Mouse (Mus musculus) hindbrain, embryonic 15.5 days (tissue): ENCODE measurements around the gene Mms22l. TPM values are rescaled to one million over a fixed set of nuclear protein-coding genes. Genes with fewer than 3 reads are reported as not detected.
"Not testable (repeated sequence)": the region's sequence is repeated elsewhere in the genome, so short reads cannot be mapped to it uniquely, and the experiment has no call there.

Source experiments
- ATAC-seq: fragments of 200-750 bp; cut with Nextera tagmentation; 2 replicates; pipeline ENCODE4 v1.8.0; 2017; ENCODE audit warnings: low read depth, moderate number of reproducible peaks, moderate TSS enrichment; ENCODE audit not compliant: low FRiP score
- H3K27ac ChIP-seq: fragments of 300-500 bp; sonication (generic); replicated peaks from 2 replicates; pipeline ENCODE4 v1.5.1; 2015; ENCODE audit warnings: mild to moderate bottlenecking, inconsistent platforms
- H3K27me3 ChIP-seq: fragments of 300-500 bp; sonication (generic); 2 replicates; pipeline ENCODE4 v1.6.1; 2015; ENCODE audit warnings: control low read depth, inconsistent platforms
- H3K36me3 ChIP-seq: fragments of 300-500 bp; sonication (generic); 2 replicates; pipeline ENCODE4 v1.6.1; 2015; ENCODE audit warnings: control low read depth, inconsistent platforms
- H3K4me1 ChIP-seq: fragments of 300-500 bp; sonication (generic); replicated peaks from 2 replicates; pipeline ENCODE4 v1.6.1; 2015; ENCODE audit warnings: control low read depth, inconsistent platforms
- H3K4me2 ChIP-seq: fragments of 300-500 bp; sonication (generic); 2 replicates; pipeline ENCODE4 v1.6.1; 2015; ENCODE audit warnings: moderate library complexity, mild to moderate bottlenecking, inconsistent platforms
- H3K4me3 ChIP-seq: fragments of 300-500 bp; sonication (generic); 2 replicates; pipeline ENCODE4 v1.5.1; 2015; ENCODE audit warnings: mild to moderate bottlenecking, inconsistent platforms
- H3K9ac ChIP-seq: fragments of 300-500 bp; sonication (generic); 2 replicates; pipeline ENCODE4 v1.6.1; 2015; ENCODE audit warnings: inconsistent platforms
- H3K9me3 ChIP-seq: fragments of 300-500 bp; sonication (generic); 2 replicates; pipeline ENCODE4 v1.6.1; 2016; ENCODE audit warnings: control low read depth, inconsistent platforms
- WGBS: fragments of 180-500 bp; shearing (Covaris S2); methylation state at CpG from one replicate; pipeline ENCODE4 v1.1.7; 2015; 5-methylcytosine and 5-hydroxymethylcytosine counted together
- polyA plus RNA-seq: library from polyadenylated mRNA; unstranded; fragments of >200 nt; fragmentation: Nextera tagmentation; extraction: Ambion mirVana; gene quantifications from 2 replicates; pipeline ENCODE4 v1.2.1, GENCODE M21; 2015

Mms22l gene
- 6.8 and 10.1 TPM in 2 replicates for polyA plus RNA-seq

DNA sequence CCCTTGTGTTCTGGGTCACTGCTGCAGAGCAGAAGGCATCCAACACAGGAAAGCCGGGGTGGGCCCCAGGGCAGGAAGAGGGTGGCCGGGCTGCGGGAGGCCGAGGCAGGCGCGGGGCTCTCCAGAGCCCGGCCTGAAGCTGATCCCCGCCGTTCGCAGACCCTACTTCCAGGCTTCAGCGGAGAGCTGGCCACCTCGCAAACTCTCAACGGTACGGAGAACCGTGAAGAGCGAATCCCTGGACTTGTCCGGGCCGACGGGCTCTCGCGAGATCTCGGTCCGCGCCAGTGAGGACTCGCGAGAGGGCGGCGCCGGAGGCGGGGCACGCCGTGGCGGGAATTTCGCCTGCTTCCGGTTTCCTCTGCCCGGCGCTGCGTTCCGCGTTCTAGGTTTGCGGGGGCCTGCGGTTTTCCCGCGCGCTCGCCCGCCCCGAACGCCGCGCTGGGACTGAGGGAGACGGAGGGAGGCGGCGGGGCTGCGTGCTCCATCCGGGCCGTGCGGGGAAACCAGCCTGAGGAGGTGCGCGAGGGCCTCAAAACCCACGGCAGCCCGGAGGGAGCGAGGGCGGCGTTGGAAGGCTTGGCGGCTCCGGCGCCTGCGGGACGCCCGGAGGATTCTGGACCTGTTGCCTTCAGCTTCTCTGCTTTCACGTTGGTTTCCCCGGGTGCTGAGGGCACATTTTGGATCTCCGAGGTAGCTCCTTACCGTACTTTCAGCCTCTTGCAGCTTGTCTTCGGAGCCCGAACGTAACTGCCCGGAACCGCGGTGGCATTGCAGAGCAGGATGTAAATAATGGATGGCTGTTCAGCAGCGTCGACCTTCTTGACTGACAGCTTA lies at the start of gene Mms22l:
Mms22l (plus strand) TSS at position 336 of the 837 bp plus-strand sequence.
- H3K9me3 ChIP-seq, result no peaks in the 10 kb centered on the region
- H3K4me3 ChIP-seq, result peak within 1 kb of the TSS; percentile 98
- no peaks in the 10 kb centered on the region for H3K36me3 ChIP-seq
- peak within 1 kb of the TSS; percentile 99 for H3K9ac ChIP-seq
- ATAC-seq, result peak; percentile 100
- H3K4me2 ChIP-seq, result peak within 1 kb of the TSS; percentile 76
- peak within 1 kb of the TSS; percentile 96 for H3K27ac ChIP-seq
- peaks cover 5% of the 10 kb centered on the region; the same call in 1 of the 2 replicates for H3K4me1 ChIP-seq
- no peaks in the 10 kb centered on the region for H3K27me3 ChIP-seq
- under 1% methylated on average over 83 of the region's 83 CpGs for WGBS

DNA sequence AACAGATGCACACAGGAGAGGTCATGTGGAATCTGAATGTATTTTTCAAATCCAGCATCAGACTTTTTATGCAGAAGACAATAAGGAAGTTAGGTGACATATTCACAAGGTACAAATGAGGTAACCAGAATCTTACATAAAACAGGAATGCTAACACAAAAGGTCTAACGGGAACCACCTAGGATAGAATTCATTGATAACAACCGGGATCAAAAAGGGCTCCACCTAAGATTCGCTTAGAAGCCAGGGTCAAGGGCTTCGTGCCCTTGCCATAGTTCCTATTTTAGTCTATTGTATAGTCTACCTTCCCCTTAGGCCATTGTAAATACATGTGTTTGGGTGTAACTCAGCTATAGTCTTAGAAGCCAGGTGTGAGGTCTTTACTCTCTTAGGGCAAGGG lies 12.2 kb upstream of the Mms22l start:
- not testable (repeated sequence) for H3K36me3 ChIP-seq, H3K4me1 ChIP-seq, H3K9ac ChIP-seq, H3K27me3 ChIP-seq, H3K4me2 ChIP-seq, H3K9me3 ChIP-seq, ATAC-seq, H3K4me3 ChIP-seq, H3K27ac ChIP-seq
- WGBS, result 94% methylated on average over 4 of the region's 4 CpGs

DNA sequence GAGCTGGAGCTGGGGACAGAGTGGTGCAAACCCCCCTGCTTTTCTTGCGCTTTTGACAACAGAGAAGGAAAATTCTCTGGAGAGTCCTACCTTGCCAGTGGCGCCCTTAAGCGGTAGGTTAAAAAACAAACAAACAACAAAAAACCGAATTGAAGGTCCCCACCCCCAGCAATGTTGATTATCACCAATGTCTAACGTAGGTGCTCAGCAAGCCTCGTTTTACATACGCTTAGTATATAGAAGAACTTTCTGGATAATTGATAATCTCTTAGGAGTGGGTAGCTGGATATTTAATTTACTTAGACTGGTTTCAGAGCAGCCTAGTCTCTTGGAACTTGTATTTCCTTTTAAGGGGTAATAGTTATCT lies 685 bp downstream of the Mms22l start:
- no peaks in the 10 kb centered on the region for H3K36me3 ChIP-seq

DNA sequence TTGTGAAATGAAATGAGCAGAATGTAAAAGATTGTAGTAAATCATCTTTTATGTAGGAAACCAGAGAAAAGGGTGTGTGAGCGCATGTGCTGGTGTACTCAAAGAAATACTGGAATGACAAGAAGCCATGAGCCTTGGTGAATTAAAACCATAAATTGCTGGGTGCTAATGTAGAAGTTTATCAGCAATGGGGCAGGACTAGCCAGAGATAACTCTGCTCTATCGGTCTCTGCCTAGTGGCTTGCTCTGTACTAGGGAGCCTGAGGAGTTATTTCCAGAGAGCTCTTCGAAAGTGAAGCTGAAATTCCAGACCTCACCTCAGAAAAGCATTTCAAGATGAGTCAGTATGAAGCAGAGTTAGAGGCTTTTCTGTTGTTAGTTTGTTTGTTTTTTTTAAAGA lies 12.9 kb downstream of the Mms22l start:
- 96% methylated on average over 3 of the region's 3 CpGs for WGBS

More for the DNA sequence above, 685 bp downstream of the Mms22l start:
- Histone ChIP-seq H3K9me3 (no peaks in the 10 kb centered on the region), H3K4me1 (peaks cover 5% of the 10 kb centered on the region; the same call in 1 of the 2 replicates), H3K9ac (peak overlapping the region; percentile 99), H3K27ac (no peak overlapping the region; the same call in 1 of the 2 replicates), H3K27me3 (no peaks in the 10 kb centered on the region), H3K4me3 (peak overlapping the region; percentile 98), H3K4me2 (peak overlapping the region; percentile 76)
- ATAC-seq, result no peak
- under 1% methylated on average over 7 of the region's 7 CpGs for WGBS

DNA sequence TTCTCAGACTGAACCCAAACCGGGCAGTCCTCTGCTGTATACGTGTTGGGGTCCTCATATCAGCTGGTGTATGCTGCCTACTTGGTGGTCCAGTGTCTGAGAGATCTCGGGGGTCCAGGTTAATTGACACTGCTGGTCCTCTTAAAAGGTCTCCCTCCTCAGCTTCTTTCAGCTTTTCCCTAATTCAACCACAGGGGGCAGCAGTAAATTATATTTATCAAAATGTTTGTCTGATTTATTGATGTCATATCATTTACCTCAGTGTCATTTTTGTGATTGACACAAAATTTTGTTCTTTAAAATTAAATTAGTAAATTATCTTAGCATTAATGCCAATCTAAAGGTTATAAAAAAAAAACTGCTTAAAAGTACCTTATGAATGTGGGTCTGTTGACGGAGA lies 40.7 kb downstream of the Mms22l start:
- no peak overlapping the region for H3K4me3 ChIP-seq
- no peak overlapping the region for H3K4me2 ChIP-seq
- H3K9ac ChIP-seq, result no peak overlapping the region
- H3K27ac ChIP-seq, result no peak overlapping the region
- no peaks in the 10 kb centered on the region for H3K27me3 ChIP-seq
- WGBS, result 84% methylated on average over 4 of the region's 4 CpGs
- ATAC-seq, result no peak
- no peaks in the 10 kb centered on the region for H3K9me3 ChIP-seq
- H3K36me3 ChIP-seq, result no peaks in the 10 kb centered on the region
- H3K4me1 ChIP-seq, result no peaks in the 10 kb centered on the region

More for the DNA sequence above, 12.9 kb downstream of the Mms22l start:
- Histone ChIP-seq H3K9ac (no peak overlapping the region), H3K4me2 (no peak overlapping the region), H3K27me3 (no peaks in the 10 kb centered on the region), H3K4me3 (no peak overlapping the region), H3K36me3 (no peaks in the 10 kb centered on the region), H3K4me1 (no peaks in the 10 kb centered on the region), H3K27ac (no peak overlapping the region), H3K9me3 (no peaks in the 10 kb centered on the region)
- ATAC-seq, result no peak

DNA sequence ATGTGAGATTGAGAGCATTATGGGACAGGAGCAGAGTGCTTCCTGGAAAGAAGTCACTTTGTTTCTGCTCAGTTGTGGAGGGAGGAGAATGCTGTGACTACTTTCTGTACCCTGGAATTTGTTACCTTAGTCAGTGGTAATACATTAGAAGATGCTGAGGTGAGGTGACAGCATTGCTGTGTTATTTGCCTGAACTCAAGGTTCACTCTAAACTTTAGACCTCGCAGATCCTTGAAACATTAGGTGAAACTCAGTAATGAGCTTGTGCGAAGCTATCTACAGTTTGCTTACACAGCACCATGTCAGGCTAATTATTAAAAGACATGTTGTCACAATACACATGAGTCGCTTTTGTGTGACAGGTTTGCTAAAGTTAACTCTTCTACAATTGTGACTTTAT lies 47.2 kb downstream of the Mms22l start:
- no peaks in the 10 kb centered on the region for H3K36me3 ChIP-seq
- no peak overlapping the region for H3K4me3 ChIP-seq
- H3K27me3 ChIP-seq, result no peaks in the 10 kb centered on the region
- H3K9me3 ChIP-seq, result no peaks in the 10 kb centered on the region
- H3K9ac ChIP-seq, result no peak overlapping the region
- no peak overlapping the region for H3K27ac ChIP-seq
- H3K4me1 ChIP-seq, result 0 out of 2 replicates have a peak, but pooled peaks cover 3% of the 10 kb centered on the region
- 90% methylated on average over 3 of the region's 3 CpGs for WGBS
- no peak for ATAC-seq
- no peak overlapping the region for H3K4me2 ChIP-seq

DNA sequence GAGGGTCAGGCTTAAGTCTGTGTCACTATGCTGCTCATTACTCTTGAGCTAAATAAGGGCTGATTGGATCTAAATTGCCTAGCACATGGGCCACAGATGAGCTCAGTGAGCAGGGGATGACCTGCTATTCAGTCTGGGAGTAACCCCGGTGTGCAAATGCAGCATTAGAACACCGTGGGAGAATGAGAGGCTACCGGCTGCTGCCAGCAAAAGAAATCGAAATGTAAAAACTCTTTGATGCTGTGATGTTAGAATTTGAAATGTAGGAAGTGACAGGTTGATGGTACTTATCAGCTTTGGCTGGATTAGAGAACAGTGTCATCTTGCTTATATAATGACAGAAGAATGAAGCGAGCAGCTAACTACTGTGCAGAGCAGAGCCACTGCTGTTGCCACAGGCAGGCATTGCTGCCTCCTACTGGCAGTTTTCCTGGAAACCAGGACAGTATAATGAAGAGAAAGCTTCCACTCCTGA lies 48.5 kb downstream of the Mms22l start:
- no peaks in the 10 kb centered on the region for H3K27me3 ChIP-seq
- 16% methylated on average over 5 of the region's 5 CpGs for WGBS
- H3K4me3 ChIP-seq, result no peak overlapping the region
- no peak overlapping the region for H3K9ac ChIP-seq
- H3K4me1 ChIP-seq, result 0 out of 2 replicates have a peak, but pooled peaks cover 3% of the 10 kb centered on the region
- peak; percentile 95 for ATAC-seq
- H3K36me3 ChIP-seq, result no peaks in the 10 kb centered on the region
- 0 out of 2 replicates have a peak overlapping the region, but pooled peaks have one; percentile 38 for H3K27ac ChIP-seq
- no peaks in the 10 kb centered on the region for H3K9me3 ChIP-seq
- H3K4me2 ChIP-seq, result peak overlapping the region; percentile 15

DNA sequence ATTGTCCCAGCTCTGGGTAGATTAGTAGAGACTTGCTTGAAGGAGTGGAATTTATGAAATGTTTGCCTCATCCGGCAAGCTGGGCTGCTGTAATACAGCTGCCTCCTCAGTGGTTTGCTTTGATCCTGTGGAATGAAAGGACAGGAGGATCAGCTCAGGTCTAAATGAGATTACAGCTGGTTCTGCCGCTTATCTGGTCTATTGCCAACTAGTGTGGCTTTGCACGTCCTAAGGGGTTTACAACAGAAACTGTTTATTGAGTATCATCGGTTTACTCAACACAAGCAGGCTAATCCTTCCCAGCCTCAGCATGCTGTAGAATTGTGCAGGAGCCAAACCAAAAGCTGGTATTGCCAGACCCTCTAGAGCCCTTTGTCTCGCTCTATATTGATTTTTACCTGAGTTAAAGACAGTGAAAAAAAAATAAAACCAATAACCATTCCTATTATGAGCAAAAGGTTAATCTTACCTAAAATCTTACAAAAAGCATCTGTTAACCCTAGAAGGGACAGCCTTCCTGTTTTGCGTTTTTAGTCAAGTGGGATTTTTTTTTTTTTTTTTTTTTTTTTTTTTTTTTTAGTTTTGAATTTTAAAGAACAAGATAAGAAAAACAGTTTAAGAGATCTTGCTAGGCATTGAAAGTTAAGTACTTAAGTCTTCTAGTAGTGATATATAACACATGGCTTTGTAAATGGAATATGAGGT lies 60.0 kb downstream of the Mms22l start:
- no peak for ATAC-seq
- 59% methylated on average over 6 of the region's 6 CpGs for WGBS
- Histone ChIP-seq H3K4me3 (no peak overlapping the region), H3K4me2 (no peak overlapping the region), H3K27me3 (no peaks in the 10 kb centered on the region), H3K4me1 (no peaks in the 10 kb centered on the region), H3K27ac (no peak overlapping the region), H3K36me3 (no peaks in the 10 kb centered on the region), H3K9me3 (no peaks in the 10 kb centered on the region), H3K9ac (no peak overlapping the region)

DNA sequence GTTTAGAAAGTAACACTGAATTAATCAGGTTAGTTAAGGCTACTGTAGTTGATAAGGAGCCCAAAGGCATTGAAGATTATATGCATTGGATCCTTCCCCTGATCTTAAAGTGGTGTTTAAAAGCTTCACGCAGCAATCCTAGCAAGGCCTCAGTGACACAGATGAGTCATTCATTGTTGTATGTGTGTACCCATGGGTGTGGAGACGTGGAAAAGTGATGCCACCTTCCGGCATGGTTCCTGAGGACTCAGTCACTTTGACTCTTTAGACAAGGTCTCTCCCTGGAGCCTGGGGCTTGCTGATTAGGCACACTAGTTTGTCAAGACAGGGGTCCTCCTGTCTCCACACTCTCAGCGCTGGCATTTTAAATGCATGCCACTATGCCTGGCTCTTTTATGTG lies 60.9 kb downstream of the Mms22l start:
- no peak for ATAC-seq
- no peak overlapping the region for H3K27ac ChIP-seq
- no peaks in the 10 kb centered on the region for H3K27me3 ChIP-seq
- H3K36me3 ChIP-seq, result no peaks in the 10 kb centered on the region
- no peak overlapping the region for H3K4me2 ChIP-seq
- no peak overlapping the region for H3K4me3 ChIP-seq
- WGBS, result 90% methylated on average over 4 of the region's 4 CpGs
- H3K9ac ChIP-seq, result no peak overlapping the region
- no peaks in the 10 kb centered on the region for H3K4me1 ChIP-seq
- no peaks in the 10 kb centered on the region for H3K9me3 ChIP-seq

DNA sequence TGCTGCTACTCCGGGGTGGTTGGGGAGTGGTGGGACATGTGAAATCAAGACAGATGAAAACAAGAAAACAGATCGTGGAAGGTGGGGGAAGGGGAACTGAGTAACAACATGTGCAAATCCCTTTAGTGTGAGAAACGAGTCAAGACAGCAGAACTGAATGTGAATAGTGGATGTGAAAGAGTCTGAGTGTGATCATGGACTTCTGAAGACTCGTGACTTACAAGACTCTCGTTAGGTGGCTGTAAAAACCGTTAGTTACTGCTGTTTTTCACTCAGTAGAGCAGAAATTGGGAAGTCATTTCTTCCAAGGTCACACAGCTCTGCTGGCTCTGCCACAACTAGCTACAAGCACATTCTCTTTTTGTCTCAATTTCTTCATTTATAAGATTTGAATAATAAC lies 71.8 kb downstream of the Mms22l start:
- Histone ChIP-seq H3K27me3 (no peaks in the 10 kb centered on the region), H3K27ac (no peak overlapping the region), H3K9me3 (no peaks in the 10 kb centered on the region), H3K4me2 (no peak overlapping the region), H3K4me1 (no peaks in the 10 kb centered on the region), H3K9ac (no peak overlapping the region), H3K4me3 (no peak overlapping the region), H3K36me3 (no peaks in the 10 kb centered on the region)
- 70% methylated on average over 6 of the region's 6 CpGs for WGBS
- no peak for ATAC-seq

DNA sequence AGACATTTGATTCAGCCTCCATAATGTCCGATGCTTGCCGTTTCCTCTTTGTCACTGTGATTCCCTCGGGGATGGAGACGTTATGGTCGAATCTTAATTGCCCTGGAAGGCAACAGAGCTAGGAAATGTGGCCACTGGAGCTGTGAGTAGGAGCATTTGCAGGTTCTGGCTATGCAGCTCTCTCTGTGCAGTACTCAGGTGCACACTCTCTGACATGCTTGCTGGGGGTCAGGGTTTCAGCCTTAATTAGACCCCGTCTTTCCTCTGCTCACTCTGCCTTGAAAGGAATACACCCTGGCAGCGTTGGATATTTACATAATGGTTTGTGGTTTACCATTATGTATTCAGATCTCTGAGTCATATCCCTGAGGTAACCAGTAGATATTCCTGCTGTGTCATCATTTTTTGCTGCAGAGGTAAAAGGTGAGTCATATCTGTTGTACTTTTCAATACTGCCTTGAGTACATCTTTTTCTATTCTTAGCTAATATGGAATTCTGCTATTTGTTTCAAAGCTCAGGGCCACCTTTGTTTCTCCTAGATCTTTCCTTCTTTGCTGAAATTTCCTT lies 72.8 kb downstream of the Mms22l start:
- Histone ChIP-seq H3K4me3 (no peak overlapping the region), H3K9me3 (no peaks in the 10 kb centered on the region), H3K9ac (no peak overlapping the region), H3K36me3 (no peaks in the 10 kb centered on the region), H3K4me1 (no peaks in the 10 kb centered on the region), H3K27me3 (no peaks in the 10 kb centered on the region), H3K27ac (no peak overlapping the region), H3K4me2 (no peak overlapping the region)
- WGBS, result 45% methylated on average over 7 of the region's 7 CpGs
- no peak for ATAC-seq

DNA sequence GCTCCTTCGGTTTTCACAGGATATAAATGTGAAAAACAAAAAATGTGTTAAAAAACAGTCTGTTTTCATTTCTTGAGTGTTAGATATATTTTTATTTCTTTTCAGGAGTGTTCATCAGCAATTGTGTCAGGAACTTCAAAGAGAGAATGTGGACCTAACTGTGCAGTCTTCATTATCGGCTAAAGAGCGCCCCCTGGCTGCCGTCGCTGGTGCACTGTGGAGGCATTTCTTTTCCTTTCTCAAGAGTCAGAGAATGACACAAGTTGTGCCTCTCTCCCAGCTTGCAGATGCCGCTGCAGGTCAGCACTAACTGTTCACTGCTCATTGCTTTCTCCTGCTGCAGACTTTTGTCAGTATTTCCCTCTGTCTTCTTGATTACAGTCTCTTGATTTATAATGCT lies 78.0 kb downstream of the Mms22l start:
- 17% methylated on average over 6 of the region's 6 CpGs for WGBS
- H3K27ac ChIP-seq, result no peak overlapping the region
- H3K4me1 ChIP-seq, result no peaks in the 10 kb centered on the region
- peak; percentile 88 for ATAC-seq
- no peaks in the 10 kb centered on the region for H3K9me3 ChIP-seq
- no peak overlapping the region for H3K9ac ChIP-seq
- no peaks in the 10 kb centered on the region for H3K36me3 ChIP-seq
- no peak overlapping the region for H3K4me2 ChIP-seq
- H3K27me3 ChIP-seq, result no peaks in the 10 kb centered on the region
- H3K4me3 ChIP-seq, result no peak overlapping the region
